Mouse (Mus musculus) limb, embryonic 14.5 days (tissue): ENCODE results near the gene Apol6. TPM values are rescaled to one million over a fixed set of nuclear protein-coding genes. Genes with fewer than 3 reads are reported as not detected.

ENCODE experiments used
- ATAC-seq: fragments of 200-750 bp; cut with Nextera tagmentation; 2 replicates; pipeline ENCODE4 v1.8.0; 2017; ENCODE audit warnings: low read depth, moderate number of reproducible peaks, moderate TSS enrichment; ENCODE audit not compliant: low FRiP score
- DNase-seq: peaks from one replicate; pipeline ENCODE4 v3.0.0-alpha.2; 2015; ENCODE audit warnings: low spot score
- H3K27ac ChIP-seq: fragments of 300-500 bp; sonication (generic); replicated peaks from 2 replicates; pipeline ENCODE4 v1.5.1; 2014; ENCODE audit warnings: low read depth, mild to moderate bottlenecking, low read length, moderate library complexity, mixed read lengths
- H3K27me3 ChIP-seq: fragments of 300-500 bp; sonication (generic); 2 replicates; pipeline ENCODE4 v1.6.1; 2014; ENCODE audit warnings: low read length, mixed read lengths; ENCODE audit not compliant: control insufficient read depth, insufficient read depth
- H3K36me3 ChIP-seq: fragments of 300-500 bp; sonication (generic); 2 replicates; pipeline ENCODE4 v1.6.1; 2014; ENCODE audit warnings: mild to moderate bottlenecking, low read length, moderate library complexity, mixed read lengths; ENCODE audit not compliant: control insufficient read depth, insufficient read depth
- H3K4me1 ChIP-seq: fragments of 300-500 bp; sonication (generic); 2 replicates; pipeline ENCODE4 v1.6.1; 2014; ENCODE audit warnings: antibody characterized with exemption, low read length, mixed read lengths; ENCODE audit not compliant: control insufficient read depth, insufficient read depth
- H3K4me2 ChIP-seq: fragments of 300-500 bp; sonication (generic); replicated peaks from 2 replicates; pipeline ENCODE4 v1.6.1; 2014; ENCODE audit warnings: low read depth, mild to moderate bottlenecking, low read length, moderate library complexity; ENCODE audit not compliant: severe bottlenecking
- H3K4me3 ChIP-seq: fragments of 300-500 bp; sonication (generic); replicated peaks from 2 replicates; pipeline ENCODE4 v1.5.1; 2014; ENCODE audit warnings: low read length
- H3K9ac ChIP-seq: fragments of 300-500 bp; sonication (generic); 2 replicates; pipeline ENCODE4 v1.6.1; 2014; ENCODE audit warnings: mild to moderate bottlenecking, low read depth, low read length, moderate library complexity; ENCODE audit not compliant: severe bottlenecking
- H3K9me3 ChIP-seq: fragments of 300-500 bp; sonication (generic); 2 replicates; pipeline ENCODE4 v1.6.1; 2016; ENCODE audit warnings: low read length; ENCODE audit not compliant: control insufficient read depth
- POLR2A ChIP-seq: fragments of 200-500 bp; IDR thresholded peaks from 2 replicates; pipeline ENCODE4 v1.8.0; 2012; ENCODE audit warnings: inconsistent platforms, mild to moderate bottlenecking, moderate library complexity, borderline replicate concordance; ENCODE audit not compliant: insufficient read depth, insufficient read length; ENCODE audit errors: extremely low read depth
- WGBS: fragments of 180-500 bp; shearing (Covaris S2); extraction: QIAGEN DNeasy Blood & Tissue Kit; methylation state at CpG from one replicate; pipeline ENCODE4 v1.1.7; 2014; 5-methylcytosine and 5-hydroxymethylcytosine counted together
- polyA plus RNA-seq, 2 experiments: library from polyadenylated mRNA; depleted of rRNA in 1 of 2; stranded (reverse) in 1 of 2; unstranded in 1 of 2; fragments of >200 nt; fragmentation: Nextera tagmentation in 1 of 2; extraction: Ambion mirVana in 1 of 2; gene quantifications; 2 replicates each; pipeline versions ENCODE4 v1.2.1 to v1.2.3; 2012 to 2014

The Apol6 gene
- polyA plus RNA-seq, 2 experiments = 0.49 TPM; not detected in 1

- Histone ChIP-seq H3K9me3 (no peaks in the 10 kb centered on the region), H3K9ac (no peak overlapping the region), H3K27me3 (no peaks in the 10 kb centered on the region), H3K27ac (no peak overlapping the region), H3K4me1 (no peaks in the 10 kb centered on the region), H3K36me3 (peaks cover 84% of the 10 kb centered on the region), H3K4me3 (no peak overlapping the region), H3K4me2 (no peak overlapping the region)
- DNase-seq (no peak), ATAC-seq (no peak)
- WGBS = 95% methylated on average over 6 of the region's 6 CpGs
- TF ChIP-seq POLR2A = no peak
These were observed 52.8 kb downstream of the Apol6 start for GRCm38 (mm10) chr15:77097358-77097757.

DNA sequence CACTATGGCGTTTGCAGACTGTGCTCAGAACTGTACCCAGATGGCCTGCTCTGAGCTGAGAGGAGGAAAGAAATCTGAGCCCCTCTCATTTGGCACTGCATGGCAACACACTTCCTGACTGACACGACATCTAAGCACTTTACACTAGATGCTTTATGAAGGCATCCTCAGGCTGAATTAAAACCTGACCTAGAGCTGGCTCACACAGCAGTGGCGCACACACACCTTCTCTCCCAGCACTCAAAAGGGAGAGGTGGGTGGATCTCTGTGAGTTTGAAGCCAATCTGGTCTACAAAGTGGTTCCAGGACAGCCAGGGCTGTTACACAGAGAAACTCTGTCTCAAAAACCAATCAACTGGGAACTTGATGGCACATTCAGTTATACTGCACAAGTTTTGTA is 55.2 kb downstream of the Apol6 start:
- no peak overlapping the region for H3K4me2 ChIP-seq
- H3K4me3 ChIP-seq = no peak overlapping the region
- no peaks in the 10 kb centered on the region for H3K4me1 ChIP-seq
- WGBS = 39% methylated on average over 3 of the region's 3 CpGs
- H3K27me3 ChIP-seq = no peaks in the 10 kb centered on the region
- peaks cover 69% of the 10 kb centered on the region for H3K36me3 ChIP-seq
- H3K9me3 ChIP-seq = no peaks in the 10 kb centered on the region
- no peak overlapping the region for H3K9ac ChIP-seq
- TF ChIP-seq POLR2A = no peak
- DNase-seq (no peak), ATAC-seq (no peak)
- H3K27ac ChIP-seq = no peak overlapping the region

- peaks cover 50% of the 10 kb centered on the region for H3K36me3 ChIP-seq
- 90% methylated on average over 5 of the region's 5 CpGs for WGBS
- H3K4me1 ChIP-seq = no peaks in the 10 kb centered on the region
- H3K9ac ChIP-seq = no peak overlapping the region
- TF ChIP-seq POLR2A = no peak
- no peak overlapping the region for H3K4me2 ChIP-seq
- ATAC-seq = no peak
- no peaks in the 10 kb centered on the region for H3K9me3 ChIP-seq
- no peak for DNase-seq
- no peaks in the 10 kb centered on the region for H3K27me3 ChIP-seq
- H3K4me3 ChIP-seq = no peak overlapping the region
- H3K27ac ChIP-seq = no peak overlapping the region
These were observed 58.2 kb downstream of the Apol6 start for GRCm38 (mm10) chr15:77102685-77103084.

DNA sequence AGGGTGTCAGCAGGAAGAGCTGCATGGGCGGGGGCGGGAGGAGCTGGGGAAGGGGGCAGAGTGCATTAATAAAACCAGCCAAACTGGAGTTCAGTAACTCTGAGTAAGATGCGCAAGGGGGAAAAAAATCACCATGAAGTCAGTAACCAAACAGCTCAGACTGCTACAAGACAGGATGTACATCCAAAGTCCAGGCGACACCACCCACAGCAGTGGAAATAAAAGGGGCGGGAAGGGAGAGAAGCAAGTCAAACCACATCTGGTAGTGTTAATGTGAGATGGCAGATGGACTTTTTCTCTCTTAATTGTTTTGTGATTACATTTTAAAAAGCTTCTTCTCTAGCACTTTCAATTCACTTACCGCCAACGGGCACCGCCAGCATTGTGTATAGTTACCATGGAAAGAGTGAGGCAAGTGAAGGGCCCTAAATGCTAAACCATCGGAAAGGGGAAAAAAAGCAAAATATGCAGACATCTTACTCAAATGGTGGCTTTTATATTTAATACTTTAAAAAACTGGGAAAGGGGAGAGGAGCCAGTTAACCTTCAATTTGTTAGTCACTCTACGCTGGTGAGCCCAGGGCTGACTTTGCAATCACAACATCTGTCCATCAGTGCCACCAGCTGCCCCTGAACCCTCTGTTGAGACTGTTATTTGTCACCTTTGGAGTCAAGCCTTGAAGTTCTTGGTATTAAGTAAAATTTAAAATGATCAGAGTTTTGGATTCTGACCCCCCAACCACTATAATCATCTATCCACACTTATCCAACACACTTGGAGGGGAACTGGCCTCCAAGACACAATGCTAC is 60.0 kb downstream of the Apol6 start:
- Histone ChIP-seq H3K4me2 (no peak overlapping the region), H3K9ac (no peak overlapping the region), H3K27ac (no peak overlapping the region), H3K27me3 (no peaks in the 10 kb centered on the region), H3K4me1 (no peaks in the 10 kb centered on the region), H3K36me3 (peaks cover 39% of the 10 kb centered on the region), H3K4me3 (no peak overlapping the region), H3K9me3 (no peaks in the 10 kb centered on the region)
- TF ChIP-seq POLR2A = no peak
- no peak for DNase-seq
- 80% methylated on average over 10 of the region's 10 CpGs for WGBS
- no peak for ATAC-seq

DNA sequence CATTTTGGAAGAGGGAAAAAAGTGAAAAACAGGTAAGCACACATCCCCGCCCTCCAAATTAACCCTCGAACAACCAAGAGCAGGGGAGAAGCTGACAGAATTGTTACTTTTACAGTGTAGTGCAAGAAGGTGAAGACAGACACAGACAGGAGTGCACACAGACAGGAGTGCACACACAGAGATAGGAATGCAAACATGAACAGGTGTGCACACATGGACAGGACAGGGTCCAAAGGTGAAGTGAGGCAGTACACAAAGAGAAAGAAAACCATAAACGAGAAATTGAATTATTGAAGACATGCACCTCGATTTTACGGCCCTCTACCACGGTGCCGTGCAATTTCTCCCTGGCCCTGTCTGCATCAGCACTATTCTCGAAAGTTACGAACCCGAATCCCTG is 60.7 kb downstream of the Apol6 start:
- Histone ChIP-seq H3K9ac (no peak overlapping the region), H3K27me3 (no peaks in the 10 kb centered on the region), H3K9me3 (no peaks in the 10 kb centered on the region), H3K36me3 (peaks cover 33% of the 10 kb centered on the region), H3K4me1 (no peaks in the 10 kb centered on the region), H3K4me2 (no peak overlapping the region), H3K4me3 (no peak overlapping the region), H3K27ac (no peak overlapping the region)
- ATAC-seq (no peak), DNase-seq (no peak)
- 73% methylated on average over 10 of the region's 10 CpGs for whole genome bisulfite sequencing
- TF ChIP-seq POLR2A = no peak

Other genes with a start within 250 kb of the Apol6 start
- gene Zfp251, start 173.3 kb upstream of the Apol6 start, polyA plus RNA-seq (2012; rRNA removed) = 17.6 and 18.5 TPM in 2 replicates
- gene Zfp251, start 173.3 kb upstream of the Apol6 start, polyA plus RNA-seq (2014; fragmentation: Nextera tagmentation; extraction: Ambion mirVana) = 30.5 and 32.4 TPM in 2 replicates
- 10.5 and 11.8 TPM in 2 replicates for gene Zfp7, start 165.5 kb upstream of the Apol6 start, polyA plus RNA-seq (2012; rRNA removed)
- gene Zfp7, start 165.5 kb upstream of the Apol6 start, polyA plus RNA-seq (2014; fragmentation: Nextera tagmentation; extraction: Ambion mirVana) = 7.5 and 8.3 TPM in 2 replicates
- gene Gm49527, start 165.4 kb upstream of the Apol6 start, polyA plus RNA-seq (2012; rRNA removed) = 0.08 and 0.34 TPM in 2 replicates
- gene Gm49527, start 165.4 kb upstream of the Apol6 start, polyA plus RNA-seq (2014; fragmentation: Nextera tagmentation; extraction: Ambion mirVana) = 0.36 TPM in 1 of 2 replicates, not detected in the other
- 20.9 and 24.5 TPM in 2 replicates for gene Zfp647, start 119.3 kb upstream of the Apol6 start, polyA plus RNA-seq (2012; rRNA removed)
- 14.8 and 18.5 TPM in 2 replicates for gene Zfp647, start 119.3 kb upstream of the Apol6 start, polyA plus RNA-seq (2014; fragmentation: Nextera tagmentation; extraction: Ambion mirVana)
- gene 1110038F14Rik, start 96.2 kb upstream of the Apol6 start, polyA plus RNA-seq (2012; rRNA removed) = 48.2 and 61.7 TPM in 2 replicates
- gene 1110038F14Rik, start 96.2 kb upstream of the Apol6 start, polyA plus RNA-seq (2014; fragmentation: Nextera tagmentation; extraction: Ambion mirVana) = 77.6 and 84.7 TPM in 2 replicates
- 10.4 and 12.0 TPM in 2 replicates for gene Mb, start 5.9 kb downstream of the Apol6 start, polyA plus RNA-seq (2012; rRNA removed)
- 10.9 and 12.0 TPM in 2 replicates for gene Mb, start 5.9 kb downstream of the Apol6 start, polyA plus RNA-seq (2014; fragmentation: Nextera tagmentation; extraction: Ambion mirVana)